Mouse (Mus musculus): Measurements from ENCODE around the gene Cln5.

- TF ChIP-seq CTCF (IDR thresholded peaks at IDR 0.05; ENCODE audit: extremely low read depth, insufficient read depth, low read length) (no peak), POLR2A (IDR thresholded peaks at IDR 0.05; ENCODE audit: extremely low read depth, insufficient read depth, low read length) (no peak)
These were observed 42.8 kb downstream of the Cln5 start for GRCm38 (mm10) chr14:103112606-103113363.

Measured in cortical plate, adult 2 months (tissue).